Mouse (Mus musculus) midbrain, embryonic 11.5 days (tissue): ENCODE results near the gene Ncbp3. TPM values are rescaled to one million over a fixed set of nuclear protein-coding genes. Genes with fewer than 3 reads are reported as not detected.

Source experiments
- ATAC-seq: fragments of 200-750 bp; cut with Nextera tagmentation; 2 replicates; pipeline ENCODE4 v1.8.0; 2017; ENCODE audit warnings: moderate TSS enrichment, moderate library complexity; ENCODE audit not compliant: low FRiP score
- DNase-seq: peaks from one replicate; pipeline ENCODE4 v3.0.0; 2015; ENCODE audit warnings: low spot score; ENCODE audit errors: missing footprints
- H3K27ac ChIP-seq: fragments of 300-500 bp; sonication (generic); 2 replicates; pipeline ENCODE4 v1.5.1; 2014; ENCODE audit warnings: low read depth, low read length
- H3K27me3 ChIP-seq: fragments of 300-500 bp; sonication (generic); 2 replicates; pipeline ENCODE4 v1.6.1; 2014; ENCODE audit warnings: mild to moderate bottlenecking, low read length, moderate library complexity, mixed read lengths; ENCODE audit not compliant: control insufficient read depth, insufficient read depth
- H3K36me3 ChIP-seq: fragments of 300-500 bp; sonication (generic); 2 replicates; pipeline ENCODE4 v1.6.1; 2014; ENCODE audit warnings: mild to moderate bottlenecking, low read length, moderate library complexity, mixed read lengths; ENCODE audit not compliant: control insufficient read depth, insufficient read depth
- H3K4me1 ChIP-seq: fragments of 300-500 bp; sonication (generic); 2 replicates; pipeline ENCODE4 v1.6.1; 2014; ENCODE audit warnings: low read length; ENCODE audit not compliant: control insufficient read depth, insufficient read depth
- H3K4me2 ChIP-seq: fragments of 300-500 bp; sonication (generic); 2 replicates; pipeline ENCODE4 v1.6.1; 2014; ENCODE audit warnings: mild to moderate bottlenecking, moderate library complexity
- H3K4me3 ChIP-seq: fragments of 300-500 bp; sonication (generic); 2 replicates; pipeline ENCODE4 v1.5.1; 2014; ENCODE audit warnings: low read depth, low read length
- H3K9ac ChIP-seq: fragments of 300-500 bp; sonication (generic); 2 replicates; pipeline ENCODE4 v1.6.1; 2014; ENCODE audit warnings: low read length
- H3K9me3 ChIP-seq: fragments of 300-500 bp; sonication (generic); 2 replicates; pipeline ENCODE4 v1.6.1; 2016; ENCODE audit warnings: low read length; ENCODE audit not compliant: control insufficient read depth
- WGBS: fragments of 180-500 bp; shearing (Covaris S2); extraction: QIAGEN DNeasy Blood & Tissue Kit; methylation state at CpG from one replicate; pipeline ENCODE4 v1.1.7; 2014; 5-methylcytosine and 5-hydroxymethylcytosine counted together
- polyA plus RNA-seq: library from polyadenylated mRNA; unstranded; fragments of >200 nt; fragmentation: Nextera tagmentation; extraction: Ambion mirVana; gene quantifications from 2 replicates; pipeline ENCODE4 v1.2.1, GENCODE M21; 2014

The Ncbp3 gene
- polyA plus RNA-seq, 1 experiment from 2014 or later, result 11.0 TPM

DNA sequence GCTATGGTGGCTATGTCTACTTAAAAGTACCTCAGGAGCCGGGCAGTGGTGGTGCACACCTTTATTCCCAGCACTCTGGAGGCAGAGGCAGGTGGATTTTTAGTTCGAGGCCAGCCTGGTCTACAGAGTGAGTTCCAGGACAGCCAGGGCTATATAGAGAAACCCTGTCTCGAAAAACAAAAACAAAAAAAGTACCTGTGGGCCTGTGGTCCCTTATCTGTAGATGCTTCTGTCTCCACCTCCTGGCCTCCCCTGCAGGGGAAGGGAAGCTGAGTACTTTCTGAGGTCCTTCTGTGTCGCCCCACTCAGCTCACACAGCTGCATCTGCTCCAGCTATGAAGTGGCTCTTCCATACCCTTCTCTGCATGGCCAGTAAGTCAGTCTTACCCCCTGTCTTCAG is 42.7 kb downstream of the Ncbp3 start, which contains the start of gene Itgae:
Gene Itgae, plus strand, starts transcription at position 301 of the 400 bp plus-strand sequence.
- Histone ChIP-seq H3K9ac (no peak within 1 kb of the TSS), H3K9me3 (no peaks in the 10 kb centered on the region), H3K4me1 (peaks cover 4% of the 10 kb centered on the region; the same call in 1 of the 2 replicates), H3K4me3 (no peak within 1 kb of the TSS), H3K36me3 (no peaks in the 10 kb centered on the region), H3K27ac (no peak within 1 kb of the TSS), H3K27me3 (no peaks in the 10 kb centered on the region), H3K4me2 (no peak within 1 kb of the TSS)
- ATAC-seq, result no peak
- 83% methylated on average over 4 of the region's 4 CpGs for WGBS
- no peak for DNase-seq

DNA sequence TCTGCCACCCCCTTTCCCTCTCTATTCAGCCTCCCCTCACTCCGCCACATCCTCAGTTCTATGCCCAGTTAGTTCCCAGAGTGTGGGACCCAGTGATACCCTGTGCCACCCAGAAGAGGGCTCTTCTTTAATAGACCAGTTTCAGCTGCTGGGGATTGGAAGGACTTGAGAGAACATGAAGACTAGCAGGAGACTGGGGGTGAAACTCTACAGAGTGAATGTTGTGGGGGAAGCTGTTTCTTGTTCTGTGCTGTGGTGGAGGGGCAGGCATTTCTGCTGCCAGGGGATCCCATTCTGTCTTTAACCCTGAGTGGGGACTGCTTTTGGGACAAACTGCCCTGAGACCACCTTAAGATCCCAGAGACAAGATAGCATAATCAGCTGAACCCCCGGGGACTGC is 43.2 kb downstream of the Ncbp3 start:
- H3K36me3 ChIP-seq, result no peaks in the 10 kb centered on the region
- H3K9ac ChIP-seq, result no peak overlapping the region
- no peaks in the 10 kb centered on the region for H3K27me3 ChIP-seq
- no peak for DNase-seq
- peaks cover 4% of the 10 kb centered on the region; the same call in 1 of the 2 replicates for H3K4me1 ChIP-seq
- no peak overlapping the region for H3K27ac ChIP-seq
- no peak for ATAC-seq
- no peak overlapping the region for H3K4me2 ChIP-seq
- WGBS, result 78% methylated on average over 2 of the region's 2 CpGs
- H3K4me3 ChIP-seq, result no peak overlapping the region
- H3K9me3 ChIP-seq, result no peaks in the 10 kb centered on the region

DNA sequence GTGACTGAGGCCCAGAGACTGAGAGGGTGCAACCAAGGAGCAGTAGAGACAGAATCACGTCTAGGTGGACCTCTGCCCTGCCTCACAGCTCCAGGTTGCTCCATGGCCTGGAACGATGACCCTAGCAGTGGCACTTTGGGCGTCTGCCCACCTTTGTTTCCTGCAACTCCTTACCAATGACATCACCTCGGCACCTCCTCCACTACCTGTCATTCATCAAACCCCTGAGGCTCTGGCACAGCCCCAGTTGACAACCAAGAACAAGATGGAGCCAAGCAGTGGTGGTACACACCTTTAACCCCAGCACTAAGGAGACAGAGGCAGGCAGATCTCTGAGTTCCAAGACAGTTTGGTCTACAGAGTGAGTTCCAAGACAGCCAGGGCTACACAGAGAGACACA is 44.5 kb downstream of the Ncbp3 start:
- 77% methylated on average over 4 of the region's 4 CpGs for WGBS
- Histone ChIP-seq H3K4me1 (peaks cover 4% of the 10 kb centered on the region; the same call in 1 of the 2 replicates), H3K9ac (no peak overlapping the region), H3K27ac (no peak overlapping the region), H3K4me2 (no peak overlapping the region), H3K9me3 (no peaks in the 10 kb centered on the region), H3K36me3 (no peaks in the 10 kb centered on the region), H3K27me3 (no peaks in the 10 kb centered on the region), H3K4me3 (no peak overlapping the region)
- ATAC-seq (no peak), DNase-seq (no peak)

DNA sequence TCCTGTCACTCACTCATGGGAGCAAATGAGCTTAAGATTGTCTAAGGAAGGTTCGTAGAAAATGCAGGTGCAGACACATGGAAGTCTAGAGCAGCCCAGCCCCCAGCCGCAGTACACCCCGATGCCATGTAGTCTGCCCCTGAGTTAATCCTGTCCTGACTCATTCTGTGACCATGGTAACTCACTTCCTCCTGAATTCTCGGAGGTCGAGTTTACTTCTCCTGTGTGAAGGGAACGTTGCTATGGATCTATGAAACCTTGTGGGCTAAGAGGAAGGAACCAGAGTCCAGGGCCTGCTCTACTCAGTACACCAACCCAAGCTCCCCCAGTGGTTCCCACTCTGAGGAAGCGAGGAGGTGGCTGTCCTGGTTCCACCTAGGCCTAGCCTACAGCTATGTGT is 45.3 kb downstream of the Ncbp3 start:
- DNase-seq (no peak), ATAC-seq (no peak)
- Histone ChIP-seq H3K4me3 (no peak overlapping the region), H3K4me1 (peaks cover 4% of the 10 kb centered on the region; the same call in 1 of the 2 replicates), H3K36me3 (no peaks in the 10 kb centered on the region), H3K9ac (no peak overlapping the region), H3K4me2 (no peak overlapping the region), H3K9me3 (no peaks in the 10 kb centered on the region), H3K27ac (no peak overlapping the region), H3K27me3 (no peaks in the 10 kb centered on the region)
- 79% methylated on average over 7 of the region's 7 CpGs for WGBS

GRCm38 (mm10) chr11:73094231-73094995 is 46.8 kb downstream of the Ncbp3 start:
- DNase-seq, result no peak
- Histone ChIP-seq H3K27ac (no peak overlapping the region), H3K9me3 (no peaks in the 10 kb centered on the region), H3K27me3 (no peaks in the 10 kb centered on the region), H3K4me2 (no peak overlapping the region), H3K4me3 (no peak overlapping the region), H3K36me3 (no peaks in the 10 kb centered on the region), H3K9ac (no peak overlapping the region), H3K4me1 (no peaks in the 10 kb centered on the region)
- no peak for ATAC-seq
- 83% methylated on average over 11 of the region's 11 CpGs for WGBS

- Histone ChIP-seq H3K4me1 (no peaks in the 10 kb centered on the region), H3K9me3 (no peaks in the 10 kb centered on the region), H3K9ac (no peak overlapping the region), H3K36me3 (no peaks in the 10 kb centered on the region), H3K4me3 (no peak overlapping the region), H3K27ac (no peak overlapping the region), H3K27me3 (no peaks in the 10 kb centered on the region), H3K4me2 (no peak overlapping the region)
- ATAC-seq (no peak), DNase-seq (no peak)
- 75% methylated on average over 5 of the region's 5 CpGs for WGBS
These were observed 51.3 kb downstream of the Ncbp3 start for GRCm38 (mm10) chr11:73098860-73099259.

- no peak for ATAC-seq
- no peak overlapping the region for H3K4me2 ChIP-seq
- H3K36me3 ChIP-seq, result no peaks in the 10 kb centered on the region
- H3K4me1 ChIP-seq, result no peaks in the 10 kb centered on the region
- WGBS, result 74% methylated on average over 14 of the region's 14 CpGs
- no peaks in the 10 kb centered on the region for H3K27me3 ChIP-seq
- DNase-seq, result no peak
- no peak overlapping the region for H3K27ac ChIP-seq
- no peak overlapping the region for H3K9ac ChIP-seq
- no peak overlapping the region for H3K4me3 ChIP-seq
- no peaks in the 10 kb centered on the region for H3K9me3 ChIP-seq
These were observed 52.6 kb downstream of the Ncbp3 start for GRCm38 (mm10) chr11:73099976-73100750.

DNA sequence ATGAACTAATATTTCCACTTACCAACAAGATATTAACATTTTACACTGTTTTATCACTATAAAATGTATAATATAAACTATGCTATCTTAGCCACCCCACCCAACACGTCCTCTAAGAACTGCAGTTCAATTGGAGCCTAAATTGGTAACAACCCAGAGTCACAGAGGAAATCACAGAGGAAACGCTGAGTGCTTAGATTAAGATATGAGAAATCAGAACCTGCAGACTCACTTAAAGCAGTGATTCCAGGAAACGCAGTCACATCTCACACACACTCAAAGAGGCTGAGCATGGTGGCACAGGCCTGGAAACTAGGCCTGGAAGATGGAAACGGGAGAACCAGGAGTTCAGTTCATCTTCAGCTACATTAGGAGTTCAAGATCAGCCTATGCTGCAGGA is 53.7 kb downstream of the Ncbp3 start:
- DNase-seq, result no peak
- Histone ChIP-seq H3K27me3 (no peaks in the 10 kb centered on the region), H3K4me2 (no peak overlapping the region), H3K9ac (no peak overlapping the region), H3K4me3 (no peak overlapping the region), H3K27ac (no peak overlapping the region), H3K9me3 (no peaks in the 10 kb centered on the region), H3K4me1 (no peaks in the 10 kb centered on the region), H3K36me3 (no peaks in the 10 kb centered on the region)
- no peak for ATAC-seq
- WGBS, result 82% methylated on average over 4 of the region's 4 CpGs

DNA sequence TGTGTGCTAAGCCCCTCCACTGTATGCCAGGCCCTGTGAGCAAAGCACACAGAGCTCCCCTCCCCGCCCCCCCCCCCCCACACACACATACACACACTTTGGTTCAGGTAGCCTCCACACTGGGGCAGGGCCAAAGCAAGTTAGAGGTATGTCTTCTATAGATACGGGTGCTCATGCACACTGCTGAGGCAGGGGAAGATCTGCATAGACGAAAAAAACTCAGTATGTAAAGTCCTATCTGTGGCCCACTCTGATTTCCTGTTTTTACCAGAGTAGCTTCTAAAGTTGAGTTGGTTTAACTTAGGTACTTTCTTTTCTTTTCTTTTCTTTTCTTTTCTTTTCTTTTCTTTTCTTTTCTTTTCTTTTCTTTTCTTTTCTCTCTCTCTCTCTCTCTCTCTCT is 57.7 kb downstream of the Ncbp3 start:
- H3K9me3 ChIP-seq, result no peaks in the 10 kb centered on the region
- no peak overlapping the region for H3K9ac ChIP-seq
- H3K4me3 ChIP-seq, result no peak overlapping the region
- ATAC-seq (no peak), DNase-seq (no peak)
- no peaks in the 10 kb centered on the region for H3K36me3 ChIP-seq
- H3K27me3 ChIP-seq, result no peaks in the 10 kb centered on the region
- 62% methylated on average over 3 of the region's 3 CpGs for WGBS
- no peak overlapping the region for H3K27ac ChIP-seq
- H3K4me1 ChIP-seq, result no peaks in the 10 kb centered on the region
- no peak overlapping the region for H3K4me2 ChIP-seq
